Mouse (Mus musculus): ENCODE measurements at regions not wholly inside any gene's neighbourhood (a gene's known extent, or its start where the extent isn't known, plus 50 kb on each side); places are given as distances from the start of the nearest gene placed in this dataset.

GRCm38 (mm10) chr2:71652261-71652801, 93.1 kb upstream of the Itga6 start:
- peak; percentile 64 for TF ChIP-seq CTCF (IDR thresholded peaks at IDR 0.05; ENCODE audit: low read depth)
- H3K4me2 ChIP-seq (ENCODE audit: low read depth, low read length): no peak overlapping the region
- H3K9me3 ChIP-seq (ENCODE audit: low read length): no peaks in the 10 kb centered on the region
- no peak overlapping the region for H3K4me3 ChIP-seq (ENCODE audit: low read length)
- H3K27me3 ChIP-seq (ENCODE audit: insufficient read depth, low read length): no peaks in the 10 kb centered on the region
- peak overlapping the region; percentile 32; the same call in 1 of the 2 replicates for H3K27ac ChIP-seq
- peaks cover 6% of the 10 kb centered on the region for H3K4me1 ChIP-seq (ENCODE audit: insufficient read depth, low read length)
- ATAC-seq: peak; percentile 38
- WGBS: 11% methylated on average over 9 of the region's 9 CpGs
- H3K9ac ChIP-seq (replicated peaks; ENCODE audit: low read length): 0 out of 2 replicates have a peak overlapping the region, but pooled peaks have one; percentile 24
- H3K36me3 ChIP-seq (ENCODE audit: insufficient read depth, low read length): no peaks in the 10 kb centered on the region
- peak; percentile 74 for DNase-seq (ENCODE audit: low spot score)

- no peak overlapping the region for H3K4me3 ChIP-seq (ENCODE audit: low read length)
- H3K27me3 ChIP-seq (ENCODE audit: insufficient read depth, low read length): no peaks in the 10 kb centered on the region
- H3K9ac ChIP-seq (replicated peaks; ENCODE audit: low read length): no peak overlapping the region
- TF ChIP-seq CTCF (IDR thresholded peaks at IDR 0.05; ENCODE audit: low read depth): no peak
- no peak overlapping the region for H3K4me2 ChIP-seq (ENCODE audit: low read depth, low read length)
- no peak for ATAC-seq
- peaks cover 6% of the 10 kb centered on the region for H3K4me1 ChIP-seq (ENCODE audit: insufficient read depth, low read length)
- no peaks in the 10 kb centered on the region for H3K36me3 ChIP-seq (ENCODE audit: insufficient read depth, low read length)
- no peak for DNase-seq (ENCODE audit: low spot score)
- H3K27ac ChIP-seq: no peak overlapping the region
- 22% methylated on average over 8 of the region's 8 CpGs for WGBS
- H3K9me3 ChIP-seq (ENCODE audit: low read length): no peaks in the 10 kb centered on the region
Measured at GRCm38 (mm10) chr2:71654817-71655503, 90.5 kb upstream of the Itga6 start.

- TF ChIP-seq CTCF (IDR thresholded peaks at IDR 0.05; ENCODE audit: low read depth): no peak
- ATAC-seq (peak; percentile 69), DNase-seq (ENCODE audit: low spot score) (peak; percentile 50)
- peak overlapping the region; percentile 24 for H3K4me3 ChIP-seq (ENCODE audit: low read length)
- H3K27ac ChIP-seq: no peak overlapping the region
- 2% methylated on average over 19 of the region's 19 CpGs for WGBS
- H3K4me2 ChIP-seq (ENCODE audit: low read depth, low read length): peak overlapping the region; percentile 62
- no peaks in the 10 kb centered on the region for H3K9me3 ChIP-seq (ENCODE audit: low read length)
- no peaks in the 10 kb centered on the region for H3K27me3 ChIP-seq (ENCODE audit: insufficient read depth, low read length)
- peak overlapping the region; percentile 43 for H3K9ac ChIP-seq (replicated peaks; ENCODE audit: low read length)
- peaks cover 6% of the 10 kb centered on the region for H3K4me1 ChIP-seq (ENCODE audit: insufficient read depth, low read length)
- no peaks in the 10 kb centered on the region for H3K36me3 ChIP-seq (ENCODE audit: insufficient read depth, low read length)
Measured at GRCm38 (mm10) chr2:71655504-71656390, 89.7 kb upstream of the Itga6 start.

GRCm38 (mm10) chr2:71656611-71657244, 88.7 kb upstream of the Itga6 start:
- 58% methylated on average over 8 of the region's 8 CpGs for WGBS
- TF ChIP-seq CTCF (IDR thresholded peaks at IDR 0.05; ENCODE audit: low read depth): no peak
- Histone ChIP-seq H3K9ac (replicated peaks; ENCODE audit: low read length) (no peak overlapping the region), H3K27me3 (ENCODE audit: insufficient read depth, low read length) (no peaks in the 10 kb centered on the region), H3K36me3 (ENCODE audit: insufficient read depth, low read length) (no peaks in the 10 kb centered on the region), H3K9me3 (ENCODE audit: low read length) (no peaks in the 10 kb centered on the region), H3K4me2 (ENCODE audit: low read depth, low read length) (no peak overlapping the region), H3K4me1 (ENCODE audit: insufficient read depth, low read length) (peaks cover 6% of the 10 kb centered on the region), H3K4me3 (ENCODE audit: low read length) (no peak overlapping the region), H3K27ac (no peak overlapping the region)
- no peak for DNase-seq (ENCODE audit: low spot score)
- ATAC-seq: no peak

DNA sequence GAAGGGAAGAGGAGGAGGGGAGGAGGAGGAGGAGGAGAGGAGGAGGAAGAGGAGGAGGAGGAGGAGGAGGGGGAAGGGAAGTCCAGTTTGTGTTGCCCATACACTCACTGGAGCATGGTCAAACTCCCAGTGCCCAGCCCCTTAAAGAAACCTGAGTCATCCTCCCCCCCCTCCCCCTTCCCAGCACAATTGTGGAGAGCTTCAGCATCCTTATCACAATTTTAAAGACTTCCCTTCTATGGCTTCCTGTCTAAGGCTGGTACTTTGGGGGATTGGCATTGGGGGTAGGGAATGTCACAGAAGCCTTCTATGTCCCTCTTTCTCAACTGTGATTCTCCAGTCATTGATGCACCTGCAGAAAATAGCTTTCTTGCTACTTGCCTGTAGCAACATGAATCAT, 84.0 kb upstream of the Itga6 start:
- ATAC-seq: no peak
- no peaks in the 10 kb centered on the region for H3K36me3 ChIP-seq (ENCODE audit: insufficient read depth, low read length)
- no peak overlapping the region for H3K4me2 ChIP-seq (ENCODE audit: low read depth, low read length)
- no peaks in the 10 kb centered on the region for H3K9me3 ChIP-seq (ENCODE audit: low read length)
- H3K27me3 ChIP-seq (ENCODE audit: insufficient read depth, low read length): no peaks in the 10 kb centered on the region
- H3K4me3 ChIP-seq (ENCODE audit: low read length): no peak overlapping the region
- DNase-seq (ENCODE audit: low spot score): no peak
- H3K27ac ChIP-seq: no peak overlapping the region
- H3K9ac ChIP-seq (replicated peaks; ENCODE audit: low read length): no peak overlapping the region
- TF ChIP-seq CTCF (IDR thresholded peaks at IDR 0.05; ENCODE audit: low read depth): no peak
- H3K4me1 ChIP-seq (ENCODE audit: insufficient read depth, low read length): no peaks in the 10 kb centered on the region

DNA sequence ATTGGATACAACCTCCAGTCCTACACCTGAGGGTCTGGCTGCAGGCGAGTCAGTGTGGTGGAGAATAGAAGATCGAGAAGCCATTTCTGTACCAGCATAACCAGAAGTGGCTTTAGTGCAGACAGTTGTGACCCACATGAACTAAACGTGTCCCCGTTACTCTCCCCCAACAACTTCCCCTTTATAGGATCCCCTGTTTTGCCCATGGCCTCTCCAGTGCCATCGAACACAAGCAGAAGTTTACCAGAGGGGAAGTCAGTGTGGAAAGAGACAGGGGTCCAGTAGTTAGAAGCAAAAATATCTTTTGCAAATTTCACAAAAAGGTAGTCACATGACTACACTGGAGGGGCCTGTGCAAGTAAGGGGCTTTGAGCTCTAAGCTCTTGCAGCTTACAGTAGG, 83.4 kb upstream of the Itga6 start:
- Histone ChIP-seq H3K27ac (no peak overlapping the region), H3K9ac (replicated peaks; ENCODE audit: low read length) (no peak overlapping the region), H3K36me3 (ENCODE audit: insufficient read depth, low read length) (no peaks in the 10 kb centered on the region), H3K4me3 (ENCODE audit: low read length) (no peak overlapping the region), H3K27me3 (ENCODE audit: insufficient read depth, low read length) (no peaks in the 10 kb centered on the region), H3K9me3 (ENCODE audit: low read length) (no peaks in the 10 kb centered on the region), H3K4me2 (ENCODE audit: low read depth, low read length) (no peak overlapping the region), H3K4me1 (ENCODE audit: insufficient read depth, low read length) (no peaks in the 10 kb centered on the region)
- DNase-seq (ENCODE audit: low spot score) (no peak), ATAC-seq (no peak)
- TF ChIP-seq CTCF (IDR thresholded peaks at IDR 0.05; ENCODE audit: low read depth): no peak
- 90% methylated on average over 5 of the region's 5 CpGs for WGBS
